Mouse (Mus musculus) erythroblast, embryonic 14.5 days (primary cell): Measurements from ENCODE around the gene Cys1.

ENCODE experiments used
- GATA1 ChIP-seq: IDR thresholded peaks from 2 replicates; pipeline ENCODE4 v1.6.1; 2012; ENCODE audit warnings: low read length, inconsistent platforms, mixed read lengths
- TAL1 ChIP-seq: IDR thresholded peaks from 3 replicates; pipeline ENCODE4 v1.6.1; 2012; ENCODE audit warnings: low read length, inconsistent platforms, mixed read lengths

- no peak for TF ChIP-seq GATA1
- TF ChIP-seq TAL1, result no peak
Measured at GRCm38 (mm10) chr12:24654065-24654862, 27.3 kb downstream of the Cys1 start.
